Comparison of ENCODE assay signal across 19 mouse cellular contexts in the genomic region with DNA sequence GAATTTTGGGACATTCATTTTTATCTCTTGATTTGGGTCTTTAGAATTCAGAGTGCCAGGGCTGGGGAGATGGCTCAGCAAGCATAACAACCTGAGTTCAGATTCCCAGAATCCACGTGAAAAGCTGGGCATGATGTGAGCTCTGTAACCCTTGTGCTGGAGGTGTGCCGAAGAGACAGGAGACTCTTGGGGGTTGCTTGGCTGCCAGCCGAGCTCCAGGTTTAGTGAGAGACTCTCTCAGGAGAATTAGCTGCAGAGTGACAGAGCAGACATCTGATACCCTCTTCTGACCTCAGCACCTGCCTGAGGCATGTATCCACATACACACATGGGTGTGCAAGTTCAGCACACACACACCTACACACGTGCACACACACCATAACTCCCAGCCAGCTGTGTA. TPM values are rescaled to one million over a fixed set of nuclear protein-coding genes. Genes with fewer than 3 reads are reported as not detected.
DNase-seq lines count a peak whose midpoint lies in the region; ATAC-seq and TF ChIP-seq lines count a peak whose summit lies in the region.
"Had no signal": no experiment of that assay in that cellular context is flagged by ENCODE, and none has a peak within 500 bp of the region (broad histone marks: within the 10 kb centered on the region; RNA-seq: fewer than 3 reads in every experiment).

No protein-coding gene starts in this region.

- H3K9ac ChIP-seq in liver, embryonic 11.5 days (ENCODE audit: low read depth, low read length): no peak overlapping the region
- H3K9ac ChIP-seq in liver, embryonic 12.5 days: no peak overlapping the region
- no peak overlapping the region for H3K9ac ChIP-seq in hindbrain, embryonic 12.5 days
- H3K9ac ChIP-seq: embryonic facial prominence, embryonic 12.5 days; liver, postnatal 0 days had no signal

- H3K4me1 ChIP-seq in liver, embryonic 11.5 days (replicated peaks; ENCODE audit: control insufficient read depth, insufficient read depth, low read length): no peaks in the 10 kb centered on the region
- H3K4me1 ChIP-seq in liver, embryonic 12.5 days: no peaks in the 10 kb centered on the region
- no peaks in the 10 kb centered on the region for H3K4me1 ChIP-seq in hindbrain, embryonic 12.5 days
- H3K4me1 ChIP-seq: embryonic facial prominence, embryonic 12.5 days; midbrain, embryonic 10.5 days had no signal

- no peak overlapping the region for H3K27ac ChIP-seq in gastrocnemius, adult 2 months
- H3K27ac ChIP-seq in liver, embryonic 11.5 days (ENCODE audit: low read depth, low read length): no peak overlapping the region
- H3K27ac ChIP-seq in liver, embryonic 12.5 days: no peak overlapping the region
- no peak overlapping the region for H3K27ac ChIP-seq in hindbrain, embryonic 12.5 days
- H3K27ac ChIP-seq: embryonic facial prominence, embryonic 12.5 days; kidney, postnatal 0 days; midbrain, embryonic 10.5 days had no signal

- WGBS in liver, embryonic 11.5 days: 73% methylated on average over 4 of the region's 4 CpGs
- WGBS in liver, embryonic 12.5 days (ENCODE audit: insufficient replicate concordance): 66% methylated on average over 4 of the region's 4 CpGs
- 81% methylated on average over 4 of the region's 4 CpGs for WGBS in hindbrain, embryonic 12.5 days

- ATAC-seq in liver, embryonic 11.5 days (replicated peaks; ENCODE audit: low FRiP score): no peak
- no peak for ATAC-seq in liver, embryonic 12.5 days
- no peak for ATAC-seq in hindbrain, embryonic 12.5 days (ENCODE audit: low FRiP score)
- ATAC-seq: activated CD4-positive, CD25-positive, alpha-beta regulatory T cell, adult 4 months; hindbrain, embryonic 16.5 days; liver, postnatal 0 days; Patski had no signal

- DNase-seq in gastrocnemius, adult 2 months: peak; percentile 28
- no peak for DNase-seq in gastrocnemius, adult 8-10 months (ENCODE audit: low spot score in 2 of 2)
- peak; percentile 6 for DNase-seq in liver, embryonic 11.5 days (ENCODE audit: low spot score)
- peak; percentile 25 to 40 for DNase-seq in heart, postnatal 14 days
- peak; percentile 27 to 51 for DNase-seq in kidney, postnatal 4 days
- DNase-seq in cerebellum, adult 8-10 months: no peak
- DNase-seq: cerebellum, adult 11-12 months; gastrocnemius, postnatal 10 days; liver, postnatal 0 days; right cerebral cortex, postnatal 14 days; thymus, postnatal 14 days had no signal

- H3K36me3 ChIP-seq in liver, embryonic 11.5 days (ENCODE audit: control insufficient read depth, insufficient read depth, low read length): no peaks in the 10 kb centered on the region
- no peaks in the 10 kb centered on the region for H3K36me3 ChIP-seq in liver, embryonic 12.5 days
- no peaks in the 10 kb centered on the region for H3K36me3 ChIP-seq in hindbrain, embryonic 12.5 days
- H3K36me3 ChIP-seq: embryonic facial prominence, embryonic 12.5 days; midbrain, embryonic 10.5 days had no signal

- no peak overlapping the region for H3K4me2 ChIP-seq in liver, embryonic 11.5 days
- no peak overlapping the region for H3K4me2 ChIP-seq in liver, embryonic 12.5 days
- no peak overlapping the region for H3K4me2 ChIP-seq in hindbrain, embryonic 12.5 days (replicated peaks)
- H3K4me2 ChIP-seq: embryonic facial prominence, embryonic 12.5 days had no signal

- no peak for TF ChIP-seq CTCF in gastrocnemius, adult 2 months (IDR thresholded peaks at IDR 0.05)

- peaks cover 4% of the 10 kb centered on the region; the same call in 1 of the 2 replicates for H3K9me3 ChIP-seq in liver, embryonic 11.5 days (ENCODE audit: control insufficient read depth, low read length)
- H3K9me3 ChIP-seq in liver, embryonic 12.5 days (replicated peaks): peaks cover 7% of the 10 kb centered on the region
- H3K9me3 ChIP-seq in hindbrain, embryonic 12.5 days (replicated peaks): no peaks in the 10 kb centered on the region
- H3K9me3 ChIP-seq: embryonic facial prominence, embryonic 12.5 days; midbrain, embryonic 10.5 days had no signal

- no peak overlapping the region for H3K4me3 ChIP-seq in gastrocnemius, adult 2 months
- H3K4me3 ChIP-seq in liver, embryonic 11.5 days (ENCODE audit: low read depth, low read length): no peak overlapping the region
- H3K4me3 ChIP-seq in liver, embryonic 12.5 days: no peak overlapping the region
- H3K4me3 ChIP-seq in hindbrain, embryonic 12.5 days: no peak overlapping the region
- H3K4me3 ChIP-seq: embryonic facial prominence, embryonic 12.5 days; midbrain, embryonic 10.5 days had no signal

- intact Hi-C loops in gastrocnemius, adult 2 months (cut with DNase I): no loop called here
- intact Hi-C loops in heart, postnatal 14 days (cut with DNase I): no loop called here

- no peaks in the 10 kb centered on the region for H3K27me3 ChIP-seq in liver, embryonic 11.5 days (replicated peaks; ENCODE audit: control insufficient read depth, insufficient read depth, low read length)
- H3K27me3 ChIP-seq in liver, embryonic 12.5 days (replicated peaks): no peaks in the 10 kb centered on the region; the same call in 1 of the 2 replicates
- no peaks in the 10 kb centered on the region for H3K27me3 ChIP-seq in hindbrain, embryonic 12.5 days
- H3K27me3 ChIP-seq: embryonic facial prominence, embryonic 12.5 days; Patski had no signal

RNA-seq across cellular contexts. Expression of gene Gmpr, which starts 21.6 kb away (rescaled TPM):
- 100 to 1,000 TPM; 152 to 185 TPM for total RNA-seq in gastrocnemius, adult 2 months (2021)
- total RNA-seq in gastrocnemius, adult 8-10 months (2022): 100 to 1,000 TPM; 171 to 206 (median 197) TPM
- polyA plus RNA-seq in liver, embryonic 11.5 days (2014; fragmentation: Nextera tagmentation; extraction: Ambion mirVana): 200 and 221 TPM in 2 replicates
- polyA plus RNA-seq in liver, embryonic 12.5 days (2016; fragmentation: Nextera tagmentation; extraction: Ambion mirVana): 364 and 366 TPM in 2 replicates
- 100 to 1,000 TPM; 166 to 175 TPM for total RNA-seq in heart, postnatal 14 days (2021)
- 19.3 and 20.8 TPM in 2 replicates for polyA plus RNA-seq in hindbrain, embryonic 12.5 days (2016; fragmentation: Nextera tagmentation; extraction: Ambion mirVana)
- polyA plus RNA-seq: activated CD4-positive, CD25-positive, alpha-beta regulatory T cell, adult 4 months had no signal

Comparison
In these comparisons a context has a peak if more than half of its experiments do, and no peak if none do; other contexts are left out.
1. DNase-seq: peak in gastrocnemius, adult 2 months (single experiment), liver, embryonic 11.5 days (single experiment), heart, postnatal 14 days (2 of 2) and kidney, postnatal 4 days (2 of 2); none in gastrocnemius, adult 8-10 months (0 of 2) and cerebellum, adult 8-10 months (single experiment).